Mouse (Mus musculus): Measurements from ENCODE around the gene Hspbap1. TPM values are rescaled to one million over a fixed set of nuclear protein-coding genes. Genes with fewer than 3 reads are reported as not detected.

Hspbap1 gene
- polyA plus RNA-seq, 1 experiment from 2014 or later = 21.0 TPM

- no peaks in the 10 kb centered on the region for H3K4me1 ChIP-seq
- no peak overlapping the region for H3K27ac ChIP-seq
- H3K9me3 ChIP-seq (replicated peaks) = no peaks in the 10 kb centered on the region
- H3K36me3 ChIP-seq (ENCODE audit: poor library complexity, severe bottlenecking) = peaks cover 9% of the 10 kb centered on the region; the same call in 1 of the 2 replicates
- no peak overlapping the region for H3K4me2 ChIP-seq
- no peaks in the 10 kb centered on the region for H3K27me3 ChIP-seq
- no peak overlapping the region for H3K4me3 ChIP-seq
- H3K9ac ChIP-seq = no peak overlapping the region
- WGBS = 96% methylated on average over 2 of the region's 2 CpGs
- ATAC-seq = no peak
Observed at GRCm38 (mm10) chr16:35808838-35809237, 38.7 kb downstream of the Hspbap1 start.

GRCm38 (mm10) chr16:35813119-35813518, 42.9 kb downstream of the Hspbap1 start:
- no peak for ATAC-seq
- no peak overlapping the region for H3K4me3 ChIP-seq
- no peak overlapping the region; the same call in 1 of the 2 replicates for H3K9ac ChIP-seq
- no peak overlapping the region for H3K4me2 ChIP-seq
- 0 out of 2 replicates have a peak, but pooled peaks cover 13% of the 10 kb centered on the region for H3K36me3 ChIP-seq (ENCODE audit: poor library complexity, severe bottlenecking)
- WGBS = 89% methylated on average over 3 of the region's 3 CpGs
- H3K4me1 ChIP-seq = no peaks in the 10 kb centered on the region
- no peak overlapping the region for H3K27ac ChIP-seq
- H3K9me3 ChIP-seq (replicated peaks) = no peaks in the 10 kb centered on the region
- H3K27me3 ChIP-seq = no peaks in the 10 kb centered on the region

GRCm38 (mm10) chr16:35817255-35818089, 47.3 kb downstream of the Hspbap1 start:
- Histone ChIP-seq H3K36me3 (ENCODE audit: poor library complexity, severe bottlenecking) (peaks cover 34% of the 10 kb centered on the region), H3K4me2 (no peak overlapping the region), H3K4me3 (no peak overlapping the region), H3K9ac (no peak overlapping the region), H3K9me3 (replicated peaks) (no peaks in the 10 kb centered on the region), H3K27ac (no peak overlapping the region), H3K4me1 (no peaks in the 10 kb centered on the region), H3K27me3 (no peaks in the 10 kb centered on the region)
- peak; percentile 94 for ATAC-seq
- WGBS = 36% methylated on average over 13 of the region's 13 CpGs

- 25% methylated on average over 7 of the region's 7 CpGs for WGBS
- ATAC-seq = no peak
Observed at GRCm38 (mm10) chr16:35829999-35830398, 59.8 kb downstream of the Hspbap1 start.

GRCm38 (mm10) chr16:35832926-35833325, 62.8 kb downstream of the Hspbap1 start:
- Histone ChIP-seq H3K9ac (no peak overlapping the region), H3K27ac (no peak overlapping the region), H3K4me1 (no peaks in the 10 kb centered on the region), H3K36me3 (ENCODE audit: poor library complexity, severe bottlenecking) (0 out of 2 replicates have a peak, but pooled peaks cover 1% of the 10 kb centered on the region), H3K4me2 (no peak overlapping the region), H3K9me3 (replicated peaks) (no peaks in the 10 kb centered on the region), H3K4me3 (no peak overlapping the region), H3K27me3 (no peaks in the 10 kb centered on the region)
- WGBS = 87% methylated on average over 3 of the region's 3 CpGs
- ATAC-seq = no peak

More at GRCm38 (mm10) chr16:35829999-35830398, 59.8 kb downstream of the Hspbap1 start:
- Histone ChIP-seq H3K4me3 (no peak overlapping the region), H3K4me1 (no peaks in the 10 kb centered on the region), H3K9me3 (replicated peaks) (no peaks in the 10 kb centered on the region), H3K4me2 (no peak overlapping the region), H3K36me3 (ENCODE audit: poor library complexity, severe bottlenecking) (peaks cover 22% of the 10 kb centered on the region), H3K27ac (no peak overlapping the region), H3K9ac (no peak overlapping the region), H3K27me3 (no peaks in the 10 kb centered on the region)

GRCm38 (mm10) chr16:35834653-35835052, 64.5 kb downstream of the Hspbap1 start:
- no peak overlapping the region for H3K27ac ChIP-seq
- no peak overlapping the region for H3K4me2 ChIP-seq
- H3K9ac ChIP-seq = no peak overlapping the region
- H3K36me3 ChIP-seq (ENCODE audit: poor library complexity, severe bottlenecking) = no peaks in the 10 kb centered on the region
- H3K9me3 ChIP-seq (replicated peaks) = no peaks in the 10 kb centered on the region
- no peak overlapping the region for H3K4me3 ChIP-seq
- ATAC-seq = no peak
- WGBS = 90% methylated on average over 8 of the region's 8 CpGs
- H3K4me1 ChIP-seq = no peaks in the 10 kb centered on the region
- H3K27me3 ChIP-seq = no peaks in the 10 kb centered on the region

- no peaks in the 10 kb centered on the region for H3K4me1 ChIP-seq
- H3K27me3 ChIP-seq = no peaks in the 10 kb centered on the region
- H3K27ac ChIP-seq = no peak overlapping the region
- no peaks in the 10 kb centered on the region for H3K36me3 ChIP-seq (ENCODE audit: poor library complexity, severe bottlenecking)
- H3K4me3 ChIP-seq = no peak overlapping the region
- ATAC-seq = no peak
- H3K4me2 ChIP-seq = no peak overlapping the region
- WGBS = 16% methylated on average over 1 of the region's 1 CpGs
- no peak overlapping the region for H3K9ac ChIP-seq
- H3K9me3 ChIP-seq (replicated peaks) = no peaks in the 10 kb centered on the region
Observed at GRCm38 (mm10) chr16:35839680-35840079, 69.5 kb downstream of the Hspbap1 start.

- ATAC-seq = no peak
- H3K4me2 ChIP-seq = no peak overlapping the region
- no peaks in the 10 kb centered on the region for H3K4me1 ChIP-seq
- H3K9ac ChIP-seq = no peak overlapping the region
- H3K27me3 ChIP-seq = no peaks in the 10 kb centered on the region
- H3K36me3 ChIP-seq (ENCODE audit: poor library complexity, severe bottlenecking) = no peaks in the 10 kb centered on the region
- H3K27ac ChIP-seq = no peak overlapping the region
- H3K4me3 ChIP-seq = no peak overlapping the region
- no peaks in the 10 kb centered on the region for H3K9me3 ChIP-seq (replicated peaks)
Observed at GRCm38 (mm10) chr16:35847138-35847537, 77.0 kb downstream of the Hspbap1 start.

- WGBS = 85% methylated on average over 4 of the region's 4 CpGs
- Histone ChIP-seq H3K4me2 (no peak overlapping the region), H3K4me3 (no peak overlapping the region), H3K9me3 (replicated peaks) (no peaks in the 10 kb centered on the region), H3K36me3 (ENCODE audit: poor library complexity, severe bottlenecking) (no peaks in the 10 kb centered on the region), H3K9ac (no peak overlapping the region), H3K27me3 (no peaks in the 10 kb centered on the region), H3K27ac (no peak overlapping the region), H3K4me1 (no peaks in the 10 kb centered on the region)
- no peak for ATAC-seq
Observed at GRCm38 (mm10) chr16:35855846-35856245, 85.7 kb downstream of the Hspbap1 start.

GRCm38 (mm10) chr16:35856766-35857165, 86.6 kb downstream of the Hspbap1 start:
- Histone ChIP-seq H3K27ac (no peak overlapping the region), H3K4me3 (no peak overlapping the region), H3K9ac (no peak overlapping the region), H3K4me1 (no peaks in the 10 kb centered on the region), H3K36me3 (ENCODE audit: poor library complexity, severe bottlenecking) (no peaks in the 10 kb centered on the region), H3K4me2 (no peak overlapping the region), H3K9me3 (replicated peaks) (0 out of 2 replicates have a peak, but pooled peaks cover 3% of the 10 kb centered on the region), H3K27me3 (no peaks in the 10 kb centered on the region)
- WGBS = 93% methylated on average over 18 of the region's 18 CpGs
- ATAC-seq = no peak

GRCm38 (mm10) chr16:35860236-35860635, 90.1 kb downstream of the Hspbap1 start:
- 91% methylated on average over 16 of the region's 16 CpGs for WGBS
- no peaks in the 10 kb centered on the region for H3K27me3 ChIP-seq
- H3K36me3 ChIP-seq (ENCODE audit: poor library complexity, severe bottlenecking) = no peaks in the 10 kb centered on the region
- no peak overlapping the region for H3K27ac ChIP-seq
- H3K4me1 ChIP-seq = no peaks in the 10 kb centered on the region
- H3K4me3 ChIP-seq = no peak overlapping the region
- no peak overlapping the region for H3K9ac ChIP-seq
- 0 out of 2 replicates have a peak, but pooled peaks cover 4% of the 10 kb centered on the region for H3K9me3 ChIP-seq (replicated peaks)
- H3K4me2 ChIP-seq = no peak overlapping the region
- ATAC-seq = no peak

GRCm38 (mm10) chr16:35862057-35862456, 91.9 kb downstream of the Hspbap1 start:
- Histone ChIP-seq H3K9ac (no peak overlapping the region), H3K27me3 (no peaks in the 10 kb centered on the region), H3K36me3 (ENCODE audit: poor library complexity, severe bottlenecking) (no peaks in the 10 kb centered on the region), H3K9me3 (replicated peaks) (0 out of 2 replicates have a peak, but pooled peaks cover 4% of the 10 kb centered on the region), H3K27ac (no peak overlapping the region), H3K4me2 (no peak overlapping the region), H3K4me1 (no peaks in the 10 kb centered on the region), H3K4me3 (no peak overlapping the region)
- ATAC-seq = no peak
- 94% methylated on average over 1 of the region's 1 CpGs for WGBS
